Mouse (Mus musculus): ENCODE measurements around the gene Ifnz.
"Not testable (repeated sequence)": the region's sequence is repeated elsewhere in the genome, so short reads cannot be mapped to it uniquely, and the experiment has no call there.

GRCm38 (mm10) chr4:88757628-88758031 lies 24.3 kb upstream of the Ifnz start:
- peak; percentile 59 for TF ChIP-seq CTCF (conservative IDR thresholded peaks at IDR 0.05; ENCODE audit: insufficient read depth, insufficient read length, low read depth, low read length)
- TF ChIP-seq POLR2A (IDR thresholded peaks at IDR 0.05; ENCODE audit: low read depth, low read length) = not testable (repeated sequence)

Measured in kidney, adult 2 months (tissue).